Mouse (Mus musculus): ENCODE data around the gene Socs2. TPM values are rescaled to one million over a fixed set of nuclear protein-coding genes. Genes with fewer than 3 reads are reported as not detected.

Socs2 gene
- polyA plus RNA-seq, 1 experiment = 27.5 TPM

DNA sequence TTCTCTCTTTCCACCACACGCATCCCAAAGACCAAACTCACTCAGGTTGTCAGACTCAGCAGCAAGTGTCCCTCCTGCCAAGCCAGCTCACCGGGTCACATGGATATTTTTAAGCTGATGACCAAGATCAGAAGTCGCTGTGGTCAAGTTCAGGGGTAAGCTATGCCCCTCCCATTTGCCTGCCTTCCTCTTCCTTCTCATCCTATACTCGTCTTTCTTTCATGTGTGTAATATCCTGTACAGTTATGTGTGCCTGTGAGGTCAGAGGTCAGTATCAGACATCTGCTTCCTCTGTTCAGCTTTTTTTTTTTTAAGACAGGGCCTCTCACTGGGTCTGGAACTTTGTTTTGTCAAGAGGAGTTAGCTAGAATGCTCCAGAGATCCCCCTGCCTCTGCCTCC, 25.4 kb upstream of the Socs2 start:
- Histone ChIP-seq H3ac (ENCODE audit: control insufficient read depth, insufficient read length) (no peak overlapping the region), H3K4me2 (ENCODE audit: low read depth) (no peak overlapping the region), H3K79me2 (ENCODE audit: control insufficient read depth, insufficient read depth) (no peaks in the 10 kb centered on the region), H3K36me3 (ENCODE audit: control insufficient read depth, insufficient read depth) (no peaks in the 10 kb centered on the region), H3K4me3 (no peak overlapping the region), H3K27me3 (ENCODE audit: control insufficient read depth, insufficient read depth, insufficient read length) (no peaks in the 10 kb centered on the region)
- TF ChIP-seq POLR2AphosphoS2 (IDR thresholded peaks at IDR 0.05; ENCODE audit: insufficient read length, low read depth) (no peak), TCF12 (IDR thresholded peaks at IDR 0.05; ENCODE audit: insufficient read depth, poor library complexity, severe bottlenecking) (no peak), CEBPB (IDR thresholded peaks at IDR 0.05; ENCODE audit: insufficient read depth, poor library complexity, severe bottlenecking) (no peak), REST (IDR thresholded peaks at IDR 0.05; ENCODE audit: insufficient read depth, insufficient read length) (no peak), MYOG (IDR thresholded peaks at IDR 0.05; ENCODE audit: control insufficient read depth in 1 of 3, insufficient read depth in 1 of 3, insufficient read length in 2 of 3, low read depth in 2 of 3) (no peak), TCF3 (IDR thresholded peaks at IDR 0.05; ENCODE audit: insufficient read length, low read depth) (no peak), SRF (IDR thresholded peaks at IDR 0.05; ENCODE audit: control insufficient read depth, insufficient read length, low read depth) (no peak), MAX (IDR thresholded peaks at IDR 0.05; ENCODE audit: low read depth) (no peak), POLR2A (IDR thresholded peaks at IDR 0.05; ENCODE audit: insufficient read length, low read depth) (no peak), E2F4 (IDR thresholded peaks at IDR 0.05; ENCODE audit: insufficient read depth) (no peak), MYOD1 (IDR thresholded peaks at IDR 0.05; ENCODE audit: control insufficient read depth in 1 of 3, insufficient read length in 2 of 3, low read depth in 2 of 3) (no peak), USF1 (IDR thresholded peaks at IDR 0.05; ENCODE audit: low read depth) (no peak)

- TF ChIP-seq MYOD1 (IDR thresholded peaks at IDR 0.05; ENCODE audit: control insufficient read depth in 1 of 3, insufficient read length in 2 of 3, low read depth in 2 of 3) (no peak), MYOG (IDR thresholded peaks at IDR 0.05; ENCODE audit: control insufficient read depth in 1 of 3, insufficient read depth in 1 of 3, insufficient read length in 2 of 3, low read depth in 2 of 3) (no peak), MAX (IDR thresholded peaks at IDR 0.05; ENCODE audit: low read depth) (no peak), POLR2A (IDR thresholded peaks at IDR 0.05; ENCODE audit: insufficient read length, low read depth) (no peak)
- Histone ChIP-seq H3K36me3 (ENCODE audit: control insufficient read depth, insufficient read depth) (no peaks in the 10 kb centered on the region), H3ac (ENCODE audit: control insufficient read depth, insufficient read length) (no peak overlapping the region), H3K27me3 (ENCODE audit: control insufficient read depth, insufficient read depth, insufficient read length) (no peaks in the 10 kb centered on the region), H3K79me2 (ENCODE audit: control insufficient read depth, insufficient read depth) (no peaks in the 10 kb centered on the region), H3K4me2 (ENCODE audit: low read depth) (no peak overlapping the region), H3K4me3 (no peak overlapping the region)
Observed at GRCm38 (mm10) chr10:95440566-95440965, 23.6 kb upstream of the Socs2 start.

- Histone ChIP-seq H3K4me2 (ENCODE audit: low read depth) (no peak overlapping the region), H3K4me3 (no peak overlapping the region), H3ac (ENCODE audit: control insufficient read depth, insufficient read length) (no peak overlapping the region), H3K36me3 (ENCODE audit: control insufficient read depth, insufficient read depth) (no peaks in the 10 kb centered on the region), H3K79me2 (ENCODE audit: control insufficient read depth, insufficient read depth) (no peaks in the 10 kb centered on the region), H3K27me3 (ENCODE audit: control insufficient read depth, insufficient read depth, insufficient read length) (no peaks in the 10 kb centered on the region)
- TF ChIP-seq TCF3 (IDR thresholded peaks at IDR 0.05; ENCODE audit: insufficient read length, low read depth) (no peak), MAX (IDR thresholded peaks at IDR 0.05; ENCODE audit: low read depth) (no peak), MYOG (IDR thresholded peaks at IDR 0.05; ENCODE audit: control insufficient read depth in 1 of 3, insufficient read depth in 1 of 3, insufficient read length in 2 of 3, low read depth in 2 of 3) (no peak), SRF (IDR thresholded peaks at IDR 0.05; ENCODE audit: control insufficient read depth, insufficient read length, low read depth) (no peak), MYOD1 (IDR thresholded peaks at IDR 0.05; ENCODE audit: control insufficient read depth in 1 of 3, insufficient read length in 2 of 3, low read depth in 2 of 3) (peak in 2 of 3 experiments; percentile 67 to 77), POLR2AphosphoS2 (IDR thresholded peaks at IDR 0.05; ENCODE audit: insufficient read length, low read depth) (no peak)
Observed at GRCm38 (mm10) chr10:95439718-95440339, 22.8 kb upstream of the Socs2 start.

- H3K36me3 ChIP-seq (ENCODE audit: control insufficient read depth, insufficient read depth) = no peaks in the 10 kb centered on the region
- no peak overlapping the region for H3K4me3 ChIP-seq
- no peaks in the 10 kb centered on the region for H3K79me2 ChIP-seq (ENCODE audit: control insufficient read depth, insufficient read depth)
- no peaks in the 10 kb centered on the region for H3K27me3 ChIP-seq (ENCODE audit: control insufficient read depth, insufficient read depth, insufficient read length)
- TF ChIP-seq MYOG (IDR thresholded peaks at IDR 0.05; ENCODE audit: control insufficient read depth in 1 of 3, insufficient read depth in 1 of 3, insufficient read length in 2 of 3, low read depth in 2 of 3) (no peak), TCF3 (IDR thresholded peaks at IDR 0.05; ENCODE audit: insufficient read length, low read depth) (no peak), MAX (IDR thresholded peaks at IDR 0.05; ENCODE audit: low read depth) (no peak), MYOD1 (IDR thresholded peaks at IDR 0.05; ENCODE audit: control insufficient read depth in 1 of 3, insufficient read length in 2 of 3, low read depth in 2 of 3) (no peak), POLR2AphosphoS2 (IDR thresholded peaks at IDR 0.05; ENCODE audit: insufficient read length, low read depth) (no peak), SRF (IDR thresholded peaks at IDR 0.05; ENCODE audit: control insufficient read depth, insufficient read length, low read depth) (no peak), USF1 (IDR thresholded peaks at IDR 0.05; ENCODE audit: low read depth) (no peak), TCF12 (IDR thresholded peaks at IDR 0.05; ENCODE audit: insufficient read depth, poor library complexity, severe bottlenecking) (no peak), E2F4 (IDR thresholded peaks at IDR 0.05; ENCODE audit: insufficient read depth) (no peak), CEBPB (IDR thresholded peaks at IDR 0.05; ENCODE audit: insufficient read depth, poor library complexity, severe bottlenecking) (no peak)
- H3ac ChIP-seq (ENCODE audit: control insufficient read depth, insufficient read length) = no peak overlapping the region
- no peak overlapping the region for H3K4me2 ChIP-seq (ENCODE audit: low read depth)
Observed at GRCm38 (mm10) chr10:95438941-95439340, 22.0 kb upstream of the Socs2 start.

DNA sequence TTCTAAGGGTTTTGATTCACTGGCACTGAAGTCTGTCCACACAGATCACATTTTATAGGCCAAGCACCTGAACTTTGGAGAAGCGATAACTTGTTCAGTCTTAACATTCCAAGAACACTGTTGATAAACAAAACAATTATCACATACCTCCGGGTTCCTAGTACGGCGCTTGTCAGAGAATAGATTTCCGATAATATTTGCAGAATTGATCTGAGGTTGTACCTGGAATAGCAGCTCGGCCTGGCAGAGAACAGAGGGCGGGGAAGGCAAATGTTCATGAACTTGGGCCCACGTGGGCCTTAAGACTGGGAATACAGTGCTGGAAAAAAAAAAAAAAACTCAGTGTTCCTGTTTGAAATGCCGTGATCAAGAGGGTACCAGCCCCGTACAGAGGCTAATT, 13.3 kb upstream of the Socs2 start:
- Histone ChIP-seq H3K79me2 (ENCODE audit: control insufficient read depth, insufficient read depth) (no peaks in the 10 kb centered on the region), H3K4me3 (no peak overlapping the region), H3ac (ENCODE audit: control insufficient read depth, insufficient read length) (no peak overlapping the region), H3K36me3 (ENCODE audit: control insufficient read depth, insufficient read depth) (no peaks in the 10 kb centered on the region), H3K4me2 (ENCODE audit: low read depth) (no peak overlapping the region), H3K27me3 (ENCODE audit: control insufficient read depth, insufficient read depth, insufficient read length) (no peaks in the 10 kb centered on the region)
- TF ChIP-seq MAX (IDR thresholded peaks at IDR 0.05; ENCODE audit: low read depth) (no peak), TCF3 (IDR thresholded peaks at IDR 0.05; ENCODE audit: insufficient read length, low read depth) (no peak), MYOD1 (IDR thresholded peaks at IDR 0.05; ENCODE audit: control insufficient read depth in 1 of 3, insufficient read length in 2 of 3, low read depth in 2 of 3) (no peak), E2F4 (IDR thresholded peaks at IDR 0.05; ENCODE audit: insufficient read depth) (no peak), TCF12 (IDR thresholded peaks at IDR 0.05; ENCODE audit: insufficient read depth, poor library complexity, severe bottlenecking) (no peak), SRF (IDR thresholded peaks at IDR 0.05; ENCODE audit: control insufficient read depth, insufficient read length, low read depth) (no peak), CEBPB (IDR thresholded peaks at IDR 0.05; ENCODE audit: insufficient read depth, poor library complexity, severe bottlenecking) (no peak), POLR2AphosphoS2 (IDR thresholded peaks at IDR 0.05; ENCODE audit: insufficient read length, low read depth) (no peak), MYOG (IDR thresholded peaks at IDR 0.05; ENCODE audit: control insufficient read depth in 1 of 3, insufficient read depth in 1 of 3, insufficient read length in 2 of 3, low read depth in 2 of 3) (no peak), REST (IDR thresholded peaks at IDR 0.05; ENCODE audit: insufficient read depth, insufficient read length) (no peak), USF1 (IDR thresholded peaks at IDR 0.05; ENCODE audit: low read depth) (no peak), POLR2A (IDR thresholded peaks at IDR 0.05; ENCODE audit: insufficient read length, low read depth) (no peak)

Measured in myocyte (in vitro differentiated cells).